Mouse (Mus musculus) liver (tissue): ENCODE results near the gene Trnp1.
"Not testable (repeated sequence)": the region's sequence is repeated elsewhere in the genome, so short reads cannot be mapped to it uniquely, and the experiment has no call there.

Experiments
- DNase-seq: peaks from one replicate; pipeline ENCODE4 v3.0.0-alpha.2; 2020; ENCODE audit warnings: mixed read lengths

Trnp1 gene

DNA sequence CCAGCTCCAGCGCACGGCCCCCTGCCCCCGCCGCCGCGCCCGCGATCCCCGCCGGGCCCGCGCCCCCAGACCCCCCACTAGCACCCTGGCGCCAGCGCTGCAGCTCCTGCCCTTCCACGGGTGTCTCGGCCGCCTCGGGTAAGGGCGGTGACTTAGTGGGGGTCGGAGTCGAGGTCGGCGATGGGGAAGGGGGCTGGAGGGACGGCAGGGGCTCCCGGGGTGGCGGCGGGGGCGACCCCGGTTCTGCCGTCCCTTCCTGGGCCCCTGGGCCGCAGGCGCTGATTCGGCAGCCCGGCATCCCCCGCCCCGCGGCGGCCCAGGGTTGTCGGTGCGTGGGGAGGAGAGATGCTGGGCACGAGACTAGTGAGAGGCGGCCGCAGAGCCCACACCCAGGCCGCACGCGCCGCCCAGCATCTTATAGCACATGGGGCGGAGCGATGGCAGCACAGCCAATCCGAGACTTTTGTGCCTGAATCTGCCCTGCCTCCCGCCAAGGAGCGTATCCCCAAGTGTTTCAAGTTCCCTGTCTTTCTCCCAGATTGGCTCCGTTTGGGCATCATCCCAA is at the start of gene Trnp1:
Trnp1 (minus strand) TSS at position 391 of the 565 bp plus-strand sequence.
- peak; percentile 68 for DNase-seq

DNA sequence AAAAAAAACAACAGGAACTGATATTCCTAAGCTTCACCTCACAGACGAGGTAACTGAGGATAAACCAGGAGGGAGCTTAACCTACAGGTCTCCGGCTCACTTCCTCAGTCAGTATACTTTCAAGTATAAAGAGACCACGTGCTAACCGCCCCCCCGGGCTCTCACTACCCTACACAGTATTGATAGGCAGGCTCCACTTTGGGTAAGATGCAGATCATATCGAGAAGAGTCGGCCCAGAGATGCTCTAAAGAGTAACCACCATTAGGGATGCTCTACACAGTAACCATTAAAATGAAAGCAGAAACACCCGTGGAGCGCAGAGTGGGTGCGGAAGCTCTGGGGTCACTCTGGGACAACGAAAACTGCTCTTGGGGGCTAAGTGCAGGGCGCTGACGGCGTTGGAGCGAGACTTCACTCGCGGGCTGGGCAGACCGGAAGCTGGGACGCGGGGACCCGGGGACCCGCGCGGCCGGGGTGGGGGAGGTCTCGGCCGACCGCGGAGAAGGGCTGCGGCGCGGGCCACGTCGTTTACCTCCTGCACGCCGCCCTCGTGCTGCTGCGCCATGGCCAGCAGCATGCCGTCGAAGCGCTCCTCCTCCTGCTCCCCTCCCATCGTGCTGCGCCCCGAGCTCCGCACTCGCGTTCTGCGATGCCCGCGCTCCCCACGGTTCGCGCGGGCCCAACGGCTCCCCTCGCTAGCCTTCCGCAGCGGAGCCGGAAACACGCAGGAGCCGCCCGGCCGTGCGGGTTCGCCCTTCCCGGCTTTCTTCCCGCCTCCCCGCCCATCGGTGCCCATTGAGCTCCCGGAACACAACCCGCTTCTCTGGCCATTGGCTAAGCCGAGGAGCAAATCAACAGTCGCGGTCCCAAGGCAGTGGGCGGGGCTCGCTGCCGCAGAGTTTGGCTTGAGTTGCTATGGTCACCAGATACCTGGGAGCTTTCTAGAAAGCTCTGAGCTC is 47.2 kb upstream of the Trnp1 start, which contains the start of gene Nudc:
Nudc (minus strand) TSS at position 725 of the 960 bp plus-strand sequence.
- DNase-seq: peak; percentile 96

DNA sequence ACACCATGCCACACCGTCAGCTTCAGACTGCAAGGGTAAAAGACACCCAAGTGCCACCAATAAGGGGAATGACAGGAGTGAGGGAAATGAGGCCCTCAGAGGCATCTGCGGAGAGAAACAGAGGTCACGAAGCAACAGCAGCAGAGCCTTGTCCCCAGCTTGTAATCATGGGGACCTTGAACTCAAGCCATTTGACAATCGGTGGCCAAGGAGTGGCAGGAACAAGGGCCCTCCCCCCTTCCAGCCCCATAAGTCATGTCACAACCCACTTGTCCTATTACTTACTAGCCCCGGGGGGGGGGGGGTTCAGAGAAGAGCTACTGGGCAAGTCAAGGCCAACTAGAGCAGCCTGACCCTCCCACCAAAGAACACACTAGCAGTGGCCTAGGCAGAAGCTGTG is 38.3 kb upstream of the Trnp1 start:
- no peak for DNase-seq

DNA sequence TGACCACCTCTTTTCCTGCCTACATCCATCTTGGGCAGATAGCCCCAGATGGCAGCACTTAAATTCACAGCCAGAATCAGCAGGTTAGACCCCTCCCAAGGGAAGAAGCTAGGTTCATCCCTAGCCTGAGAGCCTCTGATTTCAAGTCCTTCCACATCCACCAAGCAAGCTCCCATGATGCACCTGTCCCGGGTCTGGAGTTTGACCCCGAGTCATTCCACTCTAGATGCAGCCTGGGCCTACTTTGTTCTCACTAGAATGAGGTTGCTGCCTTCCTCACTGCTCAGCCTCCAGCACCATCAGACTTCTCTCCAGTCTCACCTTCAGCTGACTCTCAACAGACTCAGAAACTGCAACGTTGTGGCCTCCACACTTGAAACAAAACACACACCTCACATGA is 37.7 kb upstream of the Trnp1 start:
- DNase-seq: no peak

DNA sequence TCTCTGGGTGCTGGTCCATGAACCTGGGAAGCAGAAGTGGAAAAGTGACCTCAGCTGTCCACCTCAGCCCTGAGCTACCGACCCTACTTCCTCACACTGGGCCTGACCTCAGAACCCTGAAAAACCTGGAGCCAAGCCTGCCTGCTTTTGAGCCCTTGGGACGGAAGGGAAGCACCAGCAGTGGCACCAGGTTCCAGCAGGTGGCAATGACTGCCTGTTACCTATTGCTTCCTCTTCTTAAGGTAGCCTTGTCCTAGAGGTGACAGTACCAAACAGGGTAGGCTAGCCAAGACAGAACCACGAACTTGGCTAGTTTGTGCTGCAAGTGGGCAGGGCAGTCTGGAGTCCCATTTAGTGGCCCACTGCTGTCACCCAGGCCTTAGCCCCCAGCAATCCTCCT is 34.4 kb upstream of the Trnp1 start:
- DNase-seq: no peak

DNA sequence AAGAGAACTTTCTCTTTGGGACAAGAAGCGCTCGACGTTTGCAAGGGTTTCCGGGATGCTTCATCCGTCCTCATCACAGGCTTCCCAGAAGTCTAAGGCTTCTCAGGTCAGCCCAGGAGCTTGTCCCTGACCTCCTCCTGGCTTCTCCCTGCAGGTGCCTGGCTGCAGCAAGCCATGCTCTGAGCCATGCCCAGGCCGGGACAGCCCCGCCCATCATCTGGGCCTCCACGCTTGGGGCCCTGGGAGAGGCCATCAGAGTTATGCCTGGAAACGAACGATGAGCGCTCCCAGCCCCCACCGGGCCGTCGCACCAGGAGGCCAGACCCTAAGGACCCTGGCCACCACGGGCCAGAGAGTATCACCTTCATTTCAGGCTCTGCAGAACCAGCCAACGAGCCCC is 29.4 kb upstream of the Trnp1 start:
- DNase-seq: no peak

DNA sequence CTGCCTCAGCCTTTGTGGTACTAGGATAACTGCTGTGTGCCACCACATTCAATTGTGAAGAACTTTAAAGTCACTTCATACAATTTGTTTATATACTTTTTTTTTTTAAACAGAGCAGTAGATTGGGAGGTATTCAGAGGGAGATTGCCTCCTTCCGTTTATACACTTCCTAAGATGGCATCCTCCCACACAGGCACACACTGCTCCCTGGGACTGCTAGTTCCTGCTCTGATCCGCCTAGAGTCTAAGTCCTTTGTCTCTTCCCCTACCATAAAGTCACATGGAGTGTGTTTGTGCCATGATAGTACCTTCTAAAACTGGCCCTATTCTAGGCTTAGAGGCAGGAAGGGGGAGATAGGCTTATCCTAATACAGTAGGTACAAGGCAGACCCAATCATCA is 23.2 kb upstream of the Trnp1 start:
- no peak for DNase-seq

DNA sequence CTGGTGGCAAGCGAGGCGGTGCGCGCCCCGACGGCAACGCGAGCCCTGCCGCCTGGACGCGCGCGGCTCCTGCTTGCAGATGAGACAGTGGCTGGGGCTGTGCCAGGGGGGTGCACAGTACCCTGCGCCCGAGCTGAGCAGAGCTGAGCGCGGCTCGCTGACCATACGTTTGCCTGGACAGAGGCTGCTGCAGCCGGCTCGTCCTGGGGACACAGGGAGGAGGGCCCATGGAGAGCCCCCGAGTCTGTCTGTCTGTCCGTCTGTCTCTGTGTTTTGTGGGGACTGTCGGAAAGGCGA is 21.0 kb upstream of the Trnp1 start:
- no peak for DNase-seq

DNA sequence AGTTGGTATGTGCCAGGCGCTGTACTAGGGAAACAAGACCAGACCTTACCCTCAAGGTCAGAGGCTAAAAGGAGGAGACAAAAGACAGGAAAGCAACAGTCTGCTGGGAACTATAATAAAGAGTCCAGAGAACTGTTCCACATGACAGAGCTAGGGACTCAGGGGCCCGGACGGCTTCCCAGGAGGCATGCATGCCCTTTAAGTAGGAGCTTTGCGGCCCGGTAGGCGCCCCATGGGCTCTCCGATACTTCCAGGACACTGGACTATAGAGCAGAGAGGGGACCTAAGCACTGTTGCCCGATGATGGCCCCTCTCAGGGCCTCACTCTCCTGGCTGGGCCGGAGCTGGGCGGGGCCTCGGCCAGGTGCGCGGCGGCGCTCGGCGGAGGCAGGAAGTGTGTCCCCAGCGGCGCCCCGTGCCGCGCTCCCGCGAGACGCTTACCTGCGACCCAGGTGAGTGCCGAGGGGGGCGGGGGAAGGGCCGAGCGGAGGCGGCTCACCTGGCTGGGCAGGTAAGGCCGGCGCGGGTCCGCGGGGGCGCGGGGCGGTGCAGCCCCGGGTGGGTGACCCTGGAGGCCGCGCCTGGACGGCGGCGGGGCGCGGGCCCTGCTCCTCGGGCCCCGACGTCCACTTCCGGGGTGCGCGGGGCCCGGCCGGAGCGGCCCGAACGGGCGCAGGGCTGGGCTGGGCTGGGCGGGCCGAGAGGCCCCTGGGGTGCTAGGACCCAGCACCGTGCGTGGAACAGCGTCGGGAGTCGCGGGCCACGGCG is 20.4 kb upstream of the Trnp1 start, which contains the start of gene Kdf1:
Kdf1 (plus strand) TSS at position 363 of the 768 bp plus-strand sequence.
- peak; percentile 11 for DNase-seq

DNA sequence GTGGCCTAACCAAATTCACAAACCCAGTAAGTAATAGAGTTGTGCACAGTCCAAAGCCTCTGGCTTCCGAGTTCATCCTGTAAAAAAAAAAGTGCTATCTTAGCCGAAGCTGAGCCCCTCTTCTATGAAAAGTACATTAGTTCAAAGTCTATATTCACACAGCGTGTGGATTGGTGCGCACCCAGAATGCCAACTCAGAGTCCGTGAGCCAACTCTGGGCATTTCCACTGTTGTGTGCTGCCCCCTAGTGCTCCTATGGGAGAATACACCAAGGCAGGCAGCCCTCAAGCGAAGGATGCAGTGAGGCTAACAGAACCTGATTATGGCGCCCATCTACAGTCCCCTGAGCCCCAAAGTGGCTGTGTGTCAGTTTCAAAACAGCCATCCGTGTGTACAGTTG is 14.6 kb upstream of the Trnp1 start:
- peak; percentile 62 for DNase-seq

DNA sequence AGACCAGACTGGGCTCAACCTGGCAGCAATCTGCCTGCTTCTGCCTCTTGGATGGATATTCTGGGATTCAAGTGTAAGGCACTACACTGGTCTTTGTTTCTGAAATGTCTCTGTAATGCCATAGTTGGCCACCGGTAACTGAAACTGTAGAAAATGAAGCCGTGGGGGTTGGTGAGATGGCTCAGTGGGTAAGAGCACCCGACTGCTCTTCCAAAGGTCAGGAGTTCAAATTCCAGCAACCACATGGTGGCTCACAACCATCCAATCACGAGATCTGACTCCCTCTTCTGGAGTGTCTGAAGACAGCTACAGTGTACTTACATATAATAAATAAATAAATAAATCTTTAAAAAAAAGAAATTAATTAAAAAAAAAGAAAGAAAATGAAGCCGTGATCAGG is 14.2 kb upstream of the Trnp1 start:
- not testable (repeated sequence) for DNase-seq

DNA sequence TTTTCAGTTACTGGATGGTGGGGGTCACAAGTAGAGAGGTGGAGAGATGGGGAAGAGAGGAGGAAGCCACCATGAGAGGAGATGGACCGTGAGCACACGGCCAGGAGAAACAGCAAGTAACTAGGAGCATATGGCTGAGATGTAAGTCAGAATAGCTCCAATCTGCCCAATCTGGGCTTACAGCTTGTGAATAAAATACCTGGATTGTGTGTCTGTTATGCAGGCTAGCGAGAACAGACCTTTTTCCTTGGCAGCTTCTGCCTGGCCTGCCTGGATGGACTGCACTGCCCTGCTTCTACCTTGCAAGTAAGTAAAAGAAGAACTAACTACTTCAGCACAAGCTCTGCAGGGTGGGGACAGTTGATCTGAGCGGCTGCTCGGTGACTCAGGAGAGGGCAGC is 12.7 kb upstream of the Trnp1 start:
- DNase-seq: no peak

DNA sequence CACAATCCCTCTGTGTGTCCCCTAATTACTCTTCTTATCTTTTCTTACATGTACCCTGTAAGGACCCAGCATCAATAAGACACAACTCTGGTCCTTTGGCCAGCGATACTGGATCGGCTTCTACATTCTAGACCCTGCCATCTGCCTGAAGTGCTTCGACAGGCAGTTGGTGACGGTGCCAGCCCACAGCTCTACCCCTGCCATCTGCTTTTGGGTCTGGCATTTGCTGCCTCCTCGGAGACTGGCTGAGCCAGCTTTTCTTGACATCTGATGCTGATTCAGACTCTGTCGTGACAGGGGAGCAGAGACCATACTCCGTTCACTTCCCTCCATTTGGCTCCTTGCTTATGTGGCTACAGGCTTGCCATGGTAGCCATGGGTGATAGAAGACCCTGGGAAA is 10.6 kb upstream of the Trnp1 start:
- DNase-seq: no peak

DNA sequence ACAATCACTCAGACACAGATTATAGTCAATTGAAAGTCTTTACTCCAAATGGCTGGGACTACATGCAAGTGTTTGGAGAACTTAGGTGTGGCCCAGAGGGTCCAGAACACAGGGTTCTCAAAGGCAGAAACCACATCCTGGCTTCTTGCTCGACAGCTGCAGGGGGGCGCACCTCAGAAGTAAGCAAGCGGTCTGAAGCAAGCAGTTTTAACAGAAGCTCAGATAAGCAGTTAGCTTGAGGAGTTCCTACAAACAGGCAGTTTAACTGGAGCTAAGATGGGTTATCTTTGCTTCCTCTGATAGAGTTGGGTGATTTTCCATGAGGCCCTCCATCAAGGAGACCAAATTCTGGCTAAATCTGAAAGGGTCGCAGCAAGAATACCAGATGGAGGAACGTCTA is 8.2 kb upstream of the Trnp1 start:
- DNase-seq: no peak

DNA sequence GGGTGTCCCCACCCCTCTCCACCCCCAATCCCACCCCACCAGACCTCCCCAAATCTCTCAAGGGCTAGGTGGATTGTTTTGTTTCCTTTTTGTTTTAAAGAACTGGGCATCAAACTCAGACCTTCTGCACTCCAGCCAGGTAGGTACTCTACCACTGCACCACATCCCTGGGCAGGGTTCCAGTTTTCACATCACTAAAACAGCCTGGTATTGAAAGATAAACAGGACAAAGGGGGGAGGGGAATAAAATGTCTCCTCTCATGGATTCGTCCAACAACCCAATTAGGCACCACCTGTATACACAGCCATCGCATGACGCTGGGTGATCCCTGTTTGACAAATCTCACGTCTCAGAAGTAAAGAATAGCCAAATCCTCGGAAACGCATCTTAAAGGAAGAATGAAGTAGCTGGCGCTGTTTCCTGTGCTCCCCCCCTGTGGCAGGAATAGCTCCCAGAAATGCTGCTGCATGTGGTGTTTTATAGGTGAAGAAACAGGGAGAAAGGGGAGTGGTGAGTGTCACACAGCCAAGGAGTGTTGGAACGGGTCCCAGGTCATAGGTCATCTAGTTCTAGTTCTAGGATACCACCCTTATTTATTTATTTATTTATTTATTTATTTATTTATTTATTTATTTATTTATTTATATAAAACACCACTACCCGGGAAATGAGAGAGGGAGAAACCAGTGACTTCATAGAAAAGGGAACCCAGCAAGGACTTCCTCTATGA is 6.6 kb upstream of the Trnp1 start:
- no peak for DNase-seq

DNA sequence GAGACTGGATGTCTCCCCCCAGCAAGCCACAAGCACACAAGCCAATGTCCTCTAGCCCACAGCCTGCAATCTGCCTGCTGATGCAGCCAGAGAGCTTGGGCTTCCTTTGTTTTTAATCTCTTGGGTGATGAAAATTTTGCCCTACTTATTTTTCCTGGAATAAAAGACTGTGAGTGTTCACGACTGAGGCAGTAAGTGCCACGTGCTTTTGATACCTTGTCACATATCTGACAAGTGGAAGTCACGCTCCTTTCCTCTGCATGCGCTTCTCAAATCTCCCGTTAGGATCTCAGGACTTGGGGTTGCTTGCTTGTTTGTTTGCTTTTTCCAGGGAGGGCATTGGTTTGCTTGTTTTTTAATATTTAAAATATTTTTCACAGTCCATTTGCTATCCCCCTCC is 6.0 kb upstream of the Trnp1 start:
- no peak for DNase-seq

DNA sequence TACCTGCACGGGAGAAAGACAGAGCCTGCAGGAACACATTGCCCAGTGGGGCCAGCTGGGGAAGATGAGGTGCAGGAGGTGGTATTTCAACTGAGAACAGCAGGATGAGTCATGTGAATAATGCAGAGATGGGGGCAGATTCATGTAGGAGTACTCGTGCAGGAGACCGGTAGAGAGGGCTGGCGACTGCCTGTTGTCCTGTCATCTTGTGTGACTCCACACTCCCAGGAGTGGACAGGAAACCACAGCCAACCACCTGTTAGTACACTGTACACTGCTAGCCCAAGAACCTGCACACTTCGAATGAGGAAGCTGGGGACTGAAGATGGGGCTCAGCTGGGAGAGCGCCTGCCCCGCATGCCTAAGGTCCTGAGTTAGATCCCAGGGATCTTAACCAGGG is 3.2 kb upstream of the Trnp1 start:
- no peak for DNase-seq

DNA sequence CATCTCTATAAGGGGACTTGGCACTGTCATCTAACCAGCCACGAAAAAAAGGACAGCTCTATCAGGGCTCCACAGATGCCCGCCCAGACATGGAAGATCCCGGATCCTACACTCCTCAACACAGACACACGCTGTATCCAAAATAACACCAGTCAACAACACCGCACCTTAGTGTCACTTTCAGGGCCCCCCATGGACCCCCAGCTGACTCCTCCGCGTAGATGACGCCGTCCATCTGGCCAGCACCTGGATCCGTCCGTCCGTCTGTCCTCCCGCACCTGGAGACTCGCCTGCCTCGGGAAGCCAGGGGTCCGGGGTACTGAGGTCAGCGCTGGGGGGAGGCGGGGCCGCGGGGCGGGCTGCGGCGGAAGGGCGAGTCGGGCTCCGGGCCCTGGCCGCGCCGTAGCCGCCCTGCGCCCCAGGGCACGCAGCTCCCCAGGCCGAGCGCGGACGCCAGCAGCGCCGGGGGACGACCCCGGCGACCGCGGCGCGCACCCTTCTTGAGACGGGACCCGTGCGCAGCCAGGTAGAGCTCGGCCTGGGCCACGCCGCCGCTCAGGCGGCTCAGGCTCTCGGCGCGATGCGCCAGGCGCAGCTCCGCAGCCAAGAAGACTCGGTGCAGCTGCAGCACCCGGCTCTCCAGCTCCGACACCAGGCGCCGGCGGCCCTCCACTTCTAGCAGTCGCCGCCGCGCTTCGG is 740 bp downstream of the Trnp1 start:
- no peak for DNase-seq

DNA sequence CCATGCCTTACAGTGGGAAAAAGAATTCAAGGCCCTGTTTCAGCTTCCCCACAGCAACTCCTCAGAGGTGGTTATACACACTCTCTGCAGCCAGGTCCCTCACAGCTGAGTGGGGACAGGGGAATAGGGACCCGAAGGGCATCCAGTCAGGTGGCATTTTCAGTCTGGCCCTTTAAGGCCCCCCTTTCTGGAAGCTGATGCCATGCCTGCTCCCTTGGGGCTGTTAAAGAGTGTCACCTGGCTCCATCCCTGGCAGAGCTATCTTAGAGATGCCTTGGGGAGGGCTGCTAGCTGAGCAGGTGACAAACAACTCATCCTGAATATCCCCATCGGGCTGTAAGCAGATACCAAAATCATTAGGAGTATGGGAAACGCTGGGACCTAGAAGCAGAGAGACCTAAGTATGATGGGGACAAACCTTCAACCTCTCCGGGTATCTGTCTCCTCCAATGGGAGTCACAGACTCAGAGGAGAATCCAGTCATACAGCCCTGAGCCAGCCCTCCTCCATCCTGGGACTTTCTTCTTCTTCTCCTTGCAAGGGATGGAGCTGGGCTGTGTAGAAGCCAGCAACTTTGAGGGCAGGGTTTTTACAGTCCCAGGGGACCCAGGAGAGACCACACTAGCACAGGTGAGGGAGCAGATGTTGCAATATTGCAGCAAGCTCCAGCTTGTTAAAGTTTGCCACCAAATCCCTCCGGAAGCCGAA is 1.5 kb downstream of the Trnp1 start:
- no peak for DNase-seq

DNA sequence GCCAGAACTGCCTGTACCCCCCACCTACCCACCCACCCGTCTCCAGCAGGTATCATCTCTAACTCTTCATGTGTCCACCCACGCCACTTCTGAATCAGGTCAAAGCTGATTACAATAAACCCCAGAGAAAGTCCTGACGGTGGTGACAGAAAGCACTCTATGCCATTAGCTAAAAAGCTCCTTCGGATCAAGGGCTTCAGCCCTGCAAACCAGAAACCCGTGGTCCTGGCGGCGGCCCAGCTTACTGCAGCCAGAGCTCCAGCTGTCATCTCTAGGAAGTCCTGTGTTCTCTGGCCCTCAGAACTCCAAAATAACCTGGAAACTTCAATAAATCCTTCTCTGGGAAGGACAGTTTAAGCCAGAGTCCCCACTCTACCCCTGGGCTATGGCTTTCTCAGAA is 2.6 kb downstream of the Trnp1 start:
- DNase-seq: no peak

DNA sequence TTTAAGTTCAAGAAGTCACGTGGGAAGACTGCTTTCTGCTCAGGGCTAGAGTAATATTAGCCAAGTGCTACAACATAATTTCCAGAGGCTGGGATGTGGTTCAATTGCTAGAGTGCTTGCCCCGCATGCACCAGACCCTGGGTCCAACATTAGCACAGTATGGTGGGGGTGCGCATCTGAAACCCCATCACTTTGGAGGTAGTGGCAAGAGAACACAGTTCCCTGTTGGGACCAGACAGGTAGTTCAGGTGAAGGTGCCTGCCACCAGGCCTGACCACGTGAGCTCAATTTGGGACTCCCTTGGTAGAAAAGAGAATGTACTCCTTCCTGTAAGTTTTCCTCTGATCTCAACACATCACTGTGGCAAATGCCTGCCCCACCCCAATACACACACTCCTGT is 3.5 kb downstream of the Trnp1 start:
- no peak for DNase-seq

DNA sequence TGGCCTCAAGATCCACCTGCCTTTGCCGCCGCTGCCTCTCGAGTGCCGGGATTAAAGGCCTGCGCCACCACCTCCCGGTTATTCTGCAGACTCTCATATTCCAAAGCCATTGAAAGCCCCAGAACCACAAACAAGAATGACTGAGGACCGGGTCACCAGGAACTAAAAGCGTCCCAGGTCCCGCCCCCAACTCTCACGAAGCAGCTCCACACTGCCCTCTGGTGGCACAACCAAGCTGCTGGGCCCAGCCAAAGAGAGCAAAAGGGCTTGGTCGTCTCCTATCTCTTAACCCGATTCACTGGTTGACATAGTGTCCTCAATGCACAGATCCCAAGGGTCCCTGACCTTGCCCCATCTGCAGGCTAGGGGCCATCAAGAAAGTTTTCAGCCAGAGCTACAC is 3.9 kb downstream of the Trnp1 start:
- DNase-seq: peak; percentile 86
